Comparison of ENCODE assay signal across 30 mouse cellular contexts in the genomic region with DNA sequence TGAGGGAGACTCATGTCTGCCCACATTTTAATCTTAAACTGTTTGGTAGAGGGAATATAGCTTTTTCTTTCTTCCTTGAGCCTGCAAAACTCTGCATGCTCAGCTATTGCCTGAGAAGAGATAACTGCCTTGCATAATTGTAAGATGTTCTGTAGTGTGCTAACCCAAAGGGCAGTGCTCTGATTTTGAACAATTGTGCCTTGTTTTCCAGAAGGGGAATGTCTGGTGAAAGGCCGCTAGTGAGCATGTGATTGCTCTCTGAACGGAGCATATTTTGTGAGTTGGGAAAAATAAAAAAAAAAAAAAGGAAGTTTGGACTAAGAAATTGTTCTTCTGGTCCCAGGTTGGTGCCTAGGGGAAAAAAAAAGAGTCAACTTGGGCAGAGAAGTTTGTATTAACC. TPM values are rescaled to one million over a fixed set of nuclear protein-coding genes. Genes with fewer than 3 reads are reported as not detected.
DNase-seq lines count a peak whose midpoint lies in the region; ATAC-seq and TF ChIP-seq lines count a peak whose summit lies in the region.
"Had no signal": no experiment of that assay in that cellular context is flagged by ENCODE, and none has a peak within 500 bp of the region (broad histone marks: within the 10 kb centered on the region; RNA-seq: fewer than 3 reads in every experiment).

No protein-coding gene starts in this region.

- ATAC-seq in forebrain, embryonic 12.5 days (ENCODE audit: low FRiP score): no peak
- no peak for ATAC-seq in limb, embryonic 14.5 days (ENCODE audit: low FRiP score, low read depth)
- no peak for ATAC-seq in monocyte, adult 5-6 weeks (replicated peaks; ENCODE audit: insufficient number of reproducible peaks, low FRiP score, low TSS enrichment, poor library complexity, severe bottlenecking)
- ATAC-seq: forebrain, embryonic 13.5 days; forebrain, embryonic 16.5 days; hindbrain, embryonic 16.5 days; inflammation-experienced regulatory T-cells, adult 6 months had no signal

- peaks cover 10% of the 10 kb centered on the region for H3K36me3 ChIP-seq in forebrain, embryonic 12.5 days (replicated peaks)
- H3K36me3 ChIP-seq in forebrain, embryonic 10.5 days (replicated peaks): no peaks in the 10 kb centered on the region; the same call in 1 of the 2 replicates
- H3K36me3 ChIP-seq in MEL (ENCODE audit: control insufficient read depth in 1 of 2, insufficient read depth in 2 of 2, low read length in 2 of 2): no peaks in the 10 kb centered on the region
- no peaks in the 10 kb centered on the region for H3K36me3 ChIP-seq in limb, embryonic 14.5 days (ENCODE audit: control insufficient read depth, insufficient read depth, low read length)
- H3K36me3 ChIP-seq: embryonic facial prominence, embryonic 12.5 days; embryonic facial prominence, embryonic 15.5 days; heart, embryonic 12.5 days; heart, embryonic 15.5 days had no signal

- DNase-seq in forebrain, embryonic 10.5 days (ENCODE audit: extremely low spot score, low spot score): no peak
- DNase-seq in MEL (ENCODE audit: low read depth, low spot score): no peak
- peak; percentile 51 for DNase-seq in brain, adult 2 months (ENCODE audit: low read depth, low spot score)
- DNase-seq in limb, embryonic 14.5 days (ENCODE audit: low spot score): no peak
- DNase-seq in layer of hippocampus, postnatal 10 days (ENCODE audit: low spot score in 2 of 2): no peak
- DNase-seq in layer of hippocampus, adult 8-10 months (ENCODE audit: low spot score in 2 of 2): no peak
- DNase-seq: adrenal gland, adult 8-10 months; adrenal gland, postnatal 25 days; cerebellum, adult 18-20 months; cerebellum, adult 9-10 months; cerebellum, postnatal 14 days; gastrocnemius, postnatal 25 days; heart, adult 18-20 months; heart, postnatal 10 days; heart, postnatal 36 days had no signal

- H3K4me1 ChIP-seq in forebrain, embryonic 12.5 days: no peaks in the 10 kb centered on the region; the same call in 1 of the 2 replicates
- H3K4me1 ChIP-seq in forebrain, embryonic 10.5 days: peaks cover 21% of the 10 kb centered on the region
- no peaks in the 10 kb centered on the region for H3K4me1 ChIP-seq in MEL (ENCODE audit: control insufficient read depth in 1 of 2, insufficient read depth in 2 of 2, low read length in 2 of 2)
- H3K4me1 ChIP-seq in limb, embryonic 14.5 days (ENCODE audit: control insufficient read depth, insufficient read depth, low read length): no peaks in the 10 kb centered on the region
- H3K4me1 ChIP-seq: embryonic facial prominence, embryonic 15.5 days; heart, embryonic 12.5 days; heart, embryonic 15.5 days had no signal

- no peak for TF ChIP-seq POLR2A in MEL (IDR thresholded peaks at IDR 0.05; ENCODE audit: control insufficient read depth in 1 of 2, insufficient read depth in 1 of 2, low read depth in 1 of 2, low read length in 2 of 2, poor library complexity in 1 of 2)
- no peak for TF ChIP-seq POLR2A in limb, embryonic 14.5 days (IDR thresholded peaks at IDR 0.05; ENCODE audit: borderline replicate concordance, extremely low read depth, insufficient read depth, insufficient read length)

- no peak overlapping the region for H3K4me3 ChIP-seq in forebrain, embryonic 12.5 days (replicated peaks)
- no peak overlapping the region for H3K4me3 ChIP-seq in forebrain, embryonic 10.5 days
- H3K4me3 ChIP-seq in MEL (ENCODE audit: control insufficient read depth in 1 of 2, insufficient read depth in 1 of 2, low read depth in 2 of 2, low read length in 2 of 2): no peak overlapping the region
- no peak overlapping the region for H3K4me3 ChIP-seq in limb, embryonic 14.5 days (replicated peaks; ENCODE audit: low read length)
- H3K4me3 ChIP-seq: embryonic facial prominence, embryonic 12.5 days; embryonic facial prominence, embryonic 15.5 days; forebrain, embryonic 13.5 days; heart, embryonic 12.5 days; heart, embryonic 15.5 days; hindbrain, embryonic 10.5 days; hindbrain, embryonic 13.5 days had no signal

- no peak for TF ChIP-seq RAD21 in MEL (IDR thresholded peaks at IDR 0.05; ENCODE audit: low read depth, low read length)

- TF ChIP-seq CTCF in MEL (IDR thresholded peaks at IDR 0.05 in 2 of 3, conservative IDR thresholded peaks at IDR 0.05 in 1 of 3; ENCODE audit: control insufficient read depth in 1 of 3, insufficient read depth in 1 of 3, low read depth in 2 of 3, low read length in 3 of 3, poor library complexity in 1 of 3, severe bottlenecking in 1 of 3): no peak

- H3K4me2 ChIP-seq in forebrain, embryonic 12.5 days: no peak overlapping the region
- no peak overlapping the region for H3K4me2 ChIP-seq in limb, embryonic 14.5 days (replicated peaks; ENCODE audit: low read depth, low read length, severe bottlenecking)
- H3K4me2 ChIP-seq: embryonic facial prominence, embryonic 12.5 days; embryonic facial prominence, embryonic 15.5 days; forebrain, embryonic 13.5 days; heart, embryonic 12.5 days; heart, embryonic 15.5 days; hindbrain, embryonic 13.5 days had no signal

- no peaks in the 10 kb centered on the region for H3K9me3 ChIP-seq in forebrain, embryonic 12.5 days
- no peaks in the 10 kb centered on the region for H3K9me3 ChIP-seq in forebrain, embryonic 10.5 days
- no peaks in the 10 kb centered on the region for H3K9me3 ChIP-seq in MEL (replicated peaks; ENCODE audit: insufficient read depth, low read length)
- no peaks in the 10 kb centered on the region for H3K9me3 ChIP-seq in limb, embryonic 14.5 days (ENCODE audit: control insufficient read depth, low read length)
- H3K9me3 ChIP-seq: embryonic facial prominence, embryonic 12.5 days; embryonic facial prominence, embryonic 15.5 days; forebrain, embryonic 13.5 days; heart, embryonic 12.5 days; heart, embryonic 15.5 days; hindbrain, embryonic 10.5 days; hindbrain, embryonic 13.5 days had no signal

- no peaks in the 10 kb centered on the region for H3K79me2 ChIP-seq in MEL (ENCODE audit: control insufficient read depth, insufficient read depth, low read length, poor library complexity)

- no peak overlapping the region for H3K9ac ChIP-seq in forebrain, embryonic 12.5 days
- no peak overlapping the region for H3K9ac ChIP-seq in MEL (ENCODE audit: control insufficient read depth, low read depth, low read length, poor library complexity, severe bottlenecking)
- H3K9ac ChIP-seq in limb, embryonic 14.5 days (ENCODE audit: low read depth, low read length, severe bottlenecking): 0 out of 2 replicates have a peak overlapping the region, but pooled peaks have one; percentile 13
- H3K9ac ChIP-seq: embryonic facial prominence, embryonic 12.5 days; embryonic facial prominence, embryonic 15.5 days; forebrain, embryonic 13.5 days; heart, embryonic 12.5 days; heart, embryonic 15.5 days; hindbrain, embryonic 13.5 days had no signal

- H3K27ac ChIP-seq in forebrain, embryonic 12.5 days: 0 out of 2 replicates have a peak overlapping the region, but pooled peaks have one; percentile 3
- no peak overlapping the region for H3K27ac ChIP-seq in forebrain, embryonic 10.5 days
- no peak overlapping the region for H3K27ac ChIP-seq in MEL (ENCODE audit: control insufficient read depth, low read depth, low read length)
- no peak overlapping the region for H3K27ac ChIP-seq in limb, embryonic 14.5 days (replicated peaks; ENCODE audit: low read depth, low read length)
- H3K27ac ChIP-seq: embryonic facial prominence, embryonic 12.5 days; embryonic facial prominence, embryonic 15.5 days; forebrain, embryonic 13.5 days; heart, embryonic 15.5 days; hindbrain, embryonic 13.5 days had no signal

- no peaks in the 10 kb centered on the region for H3K27me3 ChIP-seq in forebrain, embryonic 12.5 days
- no peaks in the 10 kb centered on the region for H3K27me3 ChIP-seq in forebrain, embryonic 10.5 days (ENCODE audit: poor library complexity, severe bottlenecking)
- peaks cover 3 to 6% of the 10 kb centered on the region in 2 experiments; a peak in 3 of 4 replicates for H3K27me3 ChIP-seq in MEL (ENCODE audit: control insufficient read depth in 1 of 2, insufficient read depth in 2 of 2, low read length in 2 of 2)
- no peaks in the 10 kb centered on the region for H3K27me3 ChIP-seq in limb, embryonic 14.5 days (ENCODE audit: control insufficient read depth, insufficient read depth, low read length)
- H3K27me3 ChIP-seq: embryonic facial prominence, embryonic 12.5 days; embryonic facial prominence, embryonic 15.5 days; forebrain, embryonic 13.5 days; hindbrain, embryonic 13.5 days had no signal

- no peak for TF ChIP-seq EP300 in MEL (IDR thresholded peaks at IDR 0.05; ENCODE audit: low read depth in 1 of 2, low read length in 2 of 2)

- 59% methylated on average over 2 of the region's 2 CpGs for WGBS in forebrain, embryonic 12.5 days
- WGBS in forebrain, embryonic 10.5 days: 70% methylated on average over 2 of the region's 2 CpGs
- 56% methylated on average over 2 of the region's 2 CpGs for WGBS in limb, embryonic 14.5 days

TF ChIP-seq in MEL, 35 proteins besides CTCF, POLR2A, EP300 and RAD21 (continues in another document):
- no peak for TF ChIP-seq NRF1 (IDR thresholded peaks at IDR 0.05; ENCODE audit: insufficient read depth, low read depth, low read length, poor library complexity, severe bottlenecking)
- TF ChIP-seq ZNF384 (IDR thresholded peaks at IDR 0.05; ENCODE audit: low read depth, low read length): 0 out of 2 replicates have a peak, but pooled peaks have one; percentile 12
- TF ChIP-seq MAFK (IDR thresholded peaks at IDR 0.05; ENCODE audit: borderline replicate concordance, low read depth, low read length): no peak

RNA-seq across cellular contexts. Expression of a gene that starts 18.2 kb away (rescaled TPM):
- not detected in 2 replicates for polyA plus RNA-seq in forebrain, embryonic 12.5 days (2016; fragmentation: Nextera tagmentation; extraction: Ambion mirVana)
- not detected in 2 replicates for polyA plus RNA-seq in forebrain, embryonic 10.5 days (2016; fragmentation: Nextera tagmentation; extraction: Ambion mirVana)
- not detected in 2 replicates for total RNA-seq in MEL (2012; rRNA removed)
- polyA plus RNA-seq in MEL (2012; ENCODE audit: insufficient read depth in 1 of 2, insufficient read length in 2 of 2, low read depth in 1 of 2, low replicate concordance in 2 of 2, missing spikeins in 1 of 2): not detected
- polyA plus RNA-seq in limb, embryonic 14.5 days (2012; rRNA removed): 0.05 TPM in 1 of 2 replicates, not detected in the other
- not detected in 2 replicates for polyA plus RNA-seq in limb, embryonic 14.5 days (2014; fragmentation: Nextera tagmentation; extraction: Ambion mirVana)
- total RNA-seq in monocyte, adult 5-6 weeks (2017): not detected in 3 replicates
- not detected for total RNA-seq in layer of hippocampus, postnatal 10 days (2021)
- total RNA-seq in layer of hippocampus, adult 8-10 months (2022): not detected
- total RNA-seq: adrenal gland, postnatal 25 days; ES-E14; gastrocnemius, adult 8-10 months; gastrocnemius, postnatal 25 days; heart, adult 18-20 months; heart, postnatal 36 days had no signal
- polyA plus RNA-seq: embryonic facial prominence, embryonic 12.5 days; embryonic facial prominence, embryonic 15.5 days; forebrain, embryonic 13.5 days; forebrain, embryonic 16.5 days; gonadal fat pad, adult 2 months; heart, embryonic 12.5 days; heart, embryonic 15.5 days; hindbrain, embryonic 10.5 days; hindbrain, embryonic 13.5 days; hindbrain, embryonic 16.5 days; inflammation-experienced regulatory T-cells, adult 6 months had no signal

RNA-seq across cellular contexts. Expression of a gene that starts 49.4 kb away (rescaled TPM):
- polyA plus RNA-seq in forebrain, embryonic 12.5 days (2016; fragmentation: Nextera tagmentation; extraction: Ambion mirVana): 0.21 and 0.22 TPM in 2 replicates
- polyA plus RNA-seq in forebrain, embryonic 10.5 days (2016; fragmentation: Nextera tagmentation; extraction: Ambion mirVana): 0.80 and 0.82 TPM in 2 replicates
- not detected in 2 replicates for total RNA-seq in MEL (2012; rRNA removed)
- polyA plus RNA-seq in MEL (2012; ENCODE audit: insufficient read depth in 1 of 2, insufficient read length in 2 of 2, low read depth in 1 of 2, low replicate concordance in 2 of 2, missing spikeins in 1 of 2): not detected
- 3.7 and 5.4 TPM in 2 replicates for polyA plus RNA-seq in limb, embryonic 14.5 days (2012; rRNA removed)
- polyA plus RNA-seq in limb, embryonic 14.5 days (2014; fragmentation: Nextera tagmentation; extraction: Ambion mirVana): 0.15 and 0.17 TPM in 2 replicates
- total RNA-seq in monocyte, adult 5-6 weeks (2017): 0.57 TPM in 1 of 3 replicates, not detected in the others
- 1 to 10 TPM; 1.1 to 1.2 TPM for total RNA-seq in layer of hippocampus, postnatal 10 days (2021)
- total RNA-seq in layer of hippocampus, adult 8-10 months (2022): 1 to 10 TPM; 1.3 to 2.4 (median 1.8) TPM
- polyA plus RNA-seq: forebrain, embryonic 13.5 days; forebrain, embryonic 16.5 days; inflammation-experienced regulatory T-cells, adult 6 months had no signal
